Mouse (Mus musculus) midbrain, embryonic 14.5 days (tissue): ENCODE measurements around the gene Gbe1. TPM values are rescaled to one million over a fixed set of nuclear protein-coding genes. Genes with fewer than 3 reads are reported as not detected.

Experiments
- ATAC-seq: fragments of 200-750 bp; cut with Nextera tagmentation; 2 replicates; pipeline ENCODE4 v1.8.0; 2017; ENCODE audit warnings: moderate number of reproducible peaks, moderate library complexity; ENCODE audit not compliant: low FRiP score, low TSS enrichment
- DNase-seq: peaks from one replicate; pipeline ENCODE4 v3.0.0-alpha.2; 2015
- H3K27ac ChIP-seq: fragments of 300-500 bp; sonication (generic); replicated peaks from 2 replicates; pipeline ENCODE4 v1.5.1; 2014; ENCODE audit warnings: mild to moderate bottlenecking, low read depth, low read length, moderate library complexity
- H3K27me3 ChIP-seq: fragments of 300-500 bp; sonication (generic); 2 replicates; pipeline ENCODE4 v1.6.1; 2014; ENCODE audit warnings: low read length, control low read depth, mixed read lengths; ENCODE audit not compliant: control insufficient read depth, insufficient read depth
- H3K36me3 ChIP-seq: fragments of 300-500 bp; sonication (generic); 2 replicates; pipeline ENCODE4 v1.6.1; 2014; ENCODE audit warnings: low read length, control low read depth; ENCODE audit not compliant: control insufficient read depth, insufficient read depth
- H3K4me1 ChIP-seq: fragments of 300-500 bp; sonication (generic); 2 replicates; pipeline ENCODE4 v1.6.1; 2014; ENCODE audit warnings: mild to moderate bottlenecking, antibody characterized with exemption, low read length, control low read depth; ENCODE audit not compliant: control insufficient read depth, insufficient read depth
- H3K4me2 ChIP-seq: fragments of 300-500 bp; sonication (generic); 2 replicates; pipeline ENCODE4 v1.6.1; 2014; ENCODE audit warnings: mild to moderate bottlenecking, low read length, moderate library complexity
- H3K4me3 ChIP-seq: fragments of 300-500 bp; sonication (generic); replicated peaks from 2 replicates; pipeline ENCODE4 v1.5.1; 2014; ENCODE audit warnings: low read depth, low read length
- H3K9ac ChIP-seq: fragments of 300-500 bp; sonication (generic); replicated peaks from 2 replicates; pipeline ENCODE4 v1.6.1; 2014; ENCODE audit warnings: mild to moderate bottlenecking, low read length, moderate library complexity
- H3K9me3 ChIP-seq: fragments of 300-500 bp; sonication (generic); 2 replicates; pipeline ENCODE4 v1.6.1; 2016; ENCODE audit warnings: low read length, control low read depth, mixed read lengths; ENCODE audit not compliant: control insufficient read depth
- WGBS: fragments of 180-500 bp; shearing (Covaris S2); extraction: QIAGEN DNeasy Blood & Tissue Kit; methylation state at CpG from one replicate; pipeline ENCODE4 v1.1.7; 2014; 5-methylcytosine and 5-hydroxymethylcytosine counted together
- polyA plus RNA-seq: library from polyadenylated mRNA; unstranded; fragments of >200 nt; fragmentation: Nextera tagmentation; extraction: Ambion mirVana; gene quantifications from 2 replicates; pipeline ENCODE4 v1.2.1, GENCODE M21; 2014

Gbe1 gene
- polyA plus RNA-seq, 1 experiment from 2014 or later = 17.9 TPM

- H3K27me3 ChIP-seq = no peaks in the 10 kb centered on the region
- no peak overlapping the region for H3K4me3 ChIP-seq
- ATAC-seq = no peak
- 90% methylated on average over 8 of the region's 8 CpGs for WGBS
- H3K27ac ChIP-seq = no peak overlapping the region
- H3K9me3 ChIP-seq = no peaks in the 10 kb centered on the region
- H3K4me1 ChIP-seq = no peaks in the 10 kb centered on the region
- H3K9ac ChIP-seq = no peak overlapping the region
- no peaks in the 10 kb centered on the region for H3K36me3 ChIP-seq
- no peak overlapping the region for H3K4me2 ChIP-seq
- no peak for DNase-seq
These were observed 248.8 kb downstream of the Gbe1 start for GRCm38 (mm10) chr16:70562574-70562973.

- H3K4me1 ChIP-seq = no peaks in the 10 kb centered on the region
- WGBS = 80% methylated on average over 5 of the region's 5 CpGs
- no peaks in the 10 kb centered on the region for H3K27me3 ChIP-seq
- H3K9me3 ChIP-seq = no peaks in the 10 kb centered on the region
- DNase-seq (no peak), ATAC-seq (no peak)
- H3K36me3 ChIP-seq = no peaks in the 10 kb centered on the region
- no peak overlapping the region for H3K9ac ChIP-seq
- H3K4me3 ChIP-seq = no peak overlapping the region
- no peak overlapping the region for H3K4me2 ChIP-seq
- H3K27ac ChIP-seq = no peak overlapping the region
These were observed 249.7 kb downstream of the Gbe1 start for GRCm38 (mm10) chr16:70563456-70563855.

- Histone ChIP-seq H3K9me3 (no peaks in the 10 kb centered on the region), H3K36me3 (no peaks in the 10 kb centered on the region), H3K27ac (no peak overlapping the region), H3K27me3 (no peaks in the 10 kb centered on the region), H3K4me1 (no peaks in the 10 kb centered on the region), H3K9ac (no peak overlapping the region), H3K4me2 (peak overlapping the region; percentile 39), H3K4me3 (0 out of 2 replicates have a peak overlapping the region, but pooled peaks have one; percentile 13)
- WGBS = 56% methylated on average over 23 of the region's 23 CpGs
- peak; percentile 63; the same call in 1 of the 2 replicates for ATAC-seq
- DNase-seq = peak; percentile 94
These were observed 254.9 kb downstream of the Gbe1 start for GRCm38 (mm10) chr16:70568341-70569265.

GRCm38 (mm10) chr16:70585964-70586363, 272.2 kb downstream of the Gbe1 start:
- WGBS = 82% methylated on average over 7 of the region's 7 CpGs
- ATAC-seq = no peak

GRCm38 (mm10) chr16:70602326-70602725, 288.6 kb downstream of the Gbe1 start:
- no peaks in the 10 kb centered on the region for H3K4me1 ChIP-seq
- no peak for ATAC-seq
- H3K4me2 ChIP-seq = no peak overlapping the region
- H3K9ac ChIP-seq = no peak overlapping the region
- H3K9me3 ChIP-seq = no peaks in the 10 kb centered on the region
- 95% methylated on average over 3 of the region's 3 CpGs for WGBS
- H3K36me3 ChIP-seq = no peaks in the 10 kb centered on the region
- no peak overlapping the region for H3K27ac ChIP-seq
- no peak for DNase-seq
- no peak overlapping the region for H3K4me3 ChIP-seq
- no peaks in the 10 kb centered on the region for H3K27me3 ChIP-seq

More at GRCm38 (mm10) chr16:70585964-70586363, 272.2 kb downstream of the Gbe1 start:
- no peaks in the 10 kb centered on the region for H3K9me3 ChIP-seq
- H3K4me3 ChIP-seq = no peak overlapping the region
- no peak for DNase-seq
- no peak overlapping the region for H3K9ac ChIP-seq
- no peaks in the 10 kb centered on the region for H3K27me3 ChIP-seq
- H3K4me1 ChIP-seq = no peaks in the 10 kb centered on the region
- no peak overlapping the region for H3K27ac ChIP-seq
- no peaks in the 10 kb centered on the region for H3K36me3 ChIP-seq
- no peak overlapping the region for H3K4me2 ChIP-seq

GRCm38 (mm10) chr16:70608358-70608757, 294.6 kb downstream of the Gbe1 start:
- ATAC-seq (no peak), DNase-seq (no peak)
- no peak overlapping the region for H3K4me2 ChIP-seq

GRCm38 (mm10) chr16:70617691-70618090, 303.9 kb downstream of the Gbe1 start:
- no peak overlapping the region for H3K4me3 ChIP-seq

More at GRCm38 (mm10) chr16:70608358-70608757, 294.6 kb downstream of the Gbe1 start:
- Histone ChIP-seq H3K27ac (no peak overlapping the region), H3K36me3 (no peaks in the 10 kb centered on the region), H3K4me1 (no peaks in the 10 kb centered on the region), H3K9me3 (no peaks in the 10 kb centered on the region), H3K9ac (no peak overlapping the region), H3K4me3 (no peak overlapping the region), H3K27me3 (no peaks in the 10 kb centered on the region)
- WGBS = 76% methylated on average over 2 of the region's 2 CpGs

GRCm38 (mm10) chr16:70618168-70618567, 304.4 kb downstream of the Gbe1 start:
- Histone ChIP-seq H3K36me3 (no peaks in the 10 kb centered on the region), H3K9me3 (no peaks in the 10 kb centered on the region), H3K4me1 (no peaks in the 10 kb centered on the region), H3K27me3 (no peaks in the 10 kb centered on the region), H3K4me3 (no peak overlapping the region), H3K4me2 (no peak overlapping the region), H3K27ac (no peak overlapping the region), H3K9ac (no peak overlapping the region)
- DNase-seq (no peak), ATAC-seq (no peak)
- WGBS = 73% methylated on average over 3 of the region's 3 CpGs

More at GRCm38 (mm10) chr16:70617691-70618090, 303.9 kb downstream of the Gbe1 start:
- WGBS = 91% methylated on average over 1 of the region's 1 CpGs
- Histone ChIP-seq H3K4me1 (no peaks in the 10 kb centered on the region), H3K27me3 (no peaks in the 10 kb centered on the region), H3K27ac (no peak overlapping the region), H3K9ac (no peak overlapping the region), H3K9me3 (no peaks in the 10 kb centered on the region), H3K36me3 (no peaks in the 10 kb centered on the region), H3K4me2 (no peak overlapping the region)
- ATAC-seq (no peak), DNase-seq (no peak)
